Mouse (Mus musculus): ENCODE measurements at regions not wholly inside any gene's neighbourhood (a gene's known extent, or its start where the extent isn't known, plus 50 kb on each side); places are given as distances from the start of the nearest gene placed in this dataset.

DNA sequence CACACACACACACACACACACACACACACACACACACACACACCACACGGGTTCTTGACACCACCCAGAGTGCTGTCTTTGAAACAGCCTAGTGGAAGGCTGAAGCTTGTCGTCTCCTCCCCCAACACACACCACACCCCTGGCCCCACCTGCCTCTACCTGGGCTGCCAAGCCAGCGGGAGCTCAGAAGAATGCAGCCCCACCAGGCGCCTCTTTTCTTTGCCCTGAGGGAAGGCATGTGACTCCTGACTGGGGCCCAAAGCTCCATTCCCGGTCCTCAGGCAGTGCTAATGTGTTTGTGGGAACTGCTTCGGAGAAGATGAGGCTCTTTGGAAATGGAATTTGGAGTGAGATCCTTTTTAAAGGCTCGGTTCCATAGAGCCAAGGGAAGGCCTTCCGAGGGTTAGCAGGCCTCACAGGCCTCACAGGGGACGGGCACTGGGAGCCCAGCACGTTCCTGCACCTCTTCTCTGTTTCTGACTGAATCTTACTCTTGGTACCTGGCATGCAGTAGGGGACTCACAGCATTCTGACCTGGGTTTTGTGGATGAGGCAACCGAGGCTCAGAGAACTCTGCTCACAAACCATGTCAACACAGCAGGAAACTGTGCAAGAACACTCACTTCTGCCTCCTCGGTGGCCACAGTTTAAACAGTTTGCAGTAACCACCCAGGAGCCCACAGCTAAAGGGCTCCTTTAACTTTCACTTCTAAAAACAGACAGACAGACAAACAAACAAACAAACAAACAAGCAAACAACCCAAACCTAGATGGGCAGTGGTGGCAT lies 106.4 kb downstream of the Cd24a start:
- no peak overlapping the region for H3K4me3 ChIP-seq
- intact Hi-C loops (cut with DNase I) = no loop called here

DNA sequence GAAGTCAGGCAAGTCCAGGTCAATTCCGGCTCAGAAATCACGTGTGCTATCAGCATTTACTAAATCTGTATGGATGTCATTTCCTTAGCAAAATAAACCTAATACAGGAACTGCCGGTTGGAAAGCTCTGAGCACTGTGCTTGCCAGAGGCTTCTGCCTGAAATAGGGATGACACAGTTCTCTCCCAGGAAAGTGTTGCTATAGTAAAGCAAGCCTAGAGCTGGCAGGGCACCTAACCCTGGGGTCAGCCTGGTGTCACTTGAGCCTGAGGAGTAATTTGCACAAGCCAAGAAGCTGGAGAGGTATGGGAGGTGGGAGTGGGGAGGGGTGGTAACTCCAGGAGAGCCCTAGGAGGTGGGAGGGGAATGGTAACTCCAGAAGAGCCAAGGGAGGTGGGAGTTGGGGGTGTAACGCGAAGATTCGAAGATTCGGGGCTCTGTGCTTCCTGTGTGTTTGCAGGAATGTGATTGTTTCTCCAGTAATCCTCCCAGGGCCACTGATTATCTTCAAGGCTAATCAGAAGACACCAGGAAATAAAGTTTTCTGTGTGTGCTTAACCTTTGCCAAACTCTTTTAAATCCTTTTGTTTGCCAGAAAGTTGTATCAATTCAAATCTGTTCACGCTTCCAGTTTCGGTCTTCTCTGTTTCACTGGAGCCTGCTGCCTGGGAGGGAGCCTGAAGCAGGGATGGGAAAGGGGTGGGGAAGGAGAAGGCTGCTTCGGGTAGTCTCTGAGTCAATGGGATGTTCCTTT lies 111.3 kb downstream of the Cd24a start:
- H3K4me3 ChIP-seq = peak overlapping the region; percentile 64
- H3K27ac ChIP-seq = peak overlapping the region; percentile 82
- TF ChIP-seq CTCF (IDR thresholded peaks at IDR 0.05) = no peak
- intact Hi-C loops (cut with DNase I) = no loop called here
- DNase-seq = peak; percentile 82

More for the DNA sequence above, 106.4 kb downstream of the Cd24a start:
- no peak for TF ChIP-seq CTCF (IDR thresholded peaks at IDR 0.05)
- no peak overlapping the region; the same call in 1 of the 2 replicates for H3K27ac ChIP-seq
- no peak for DNase-seq

DNA sequence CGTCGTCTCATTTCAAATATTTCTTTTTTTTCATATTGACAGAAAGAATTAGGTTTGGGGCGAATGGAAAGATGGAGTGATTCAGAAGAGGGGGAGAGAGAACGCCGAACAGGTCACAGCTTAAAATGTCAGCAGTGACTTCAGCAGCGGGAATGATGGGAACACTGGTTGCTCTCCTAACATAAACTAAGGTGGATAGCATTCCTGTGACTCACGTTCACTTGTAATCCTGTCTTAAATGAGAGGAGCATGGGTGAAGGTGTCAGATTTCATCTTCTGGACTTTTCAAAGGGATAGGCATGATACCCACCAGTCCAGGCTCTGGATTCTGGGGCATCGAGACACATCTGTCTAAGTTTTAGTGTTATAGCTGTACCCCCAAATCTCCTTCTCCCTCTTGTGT lies 111.8 kb downstream of the Cd24a start:
- intact Hi-C loops (cut with DNase I) = loop anchor here (5.0 kb wide), 1 partner anchor 113 kb away; the partner anchor contains the start of gene Cd24a
- peak overlapping the region; percentile 64 for H3K4me3 ChIP-seq
- TF ChIP-seq CTCF (IDR thresholded peaks at IDR 0.05) = no peak
- DNase-seq = no peak
- H3K27ac ChIP-seq = peak overlapping the region; percentile 82

DNA sequence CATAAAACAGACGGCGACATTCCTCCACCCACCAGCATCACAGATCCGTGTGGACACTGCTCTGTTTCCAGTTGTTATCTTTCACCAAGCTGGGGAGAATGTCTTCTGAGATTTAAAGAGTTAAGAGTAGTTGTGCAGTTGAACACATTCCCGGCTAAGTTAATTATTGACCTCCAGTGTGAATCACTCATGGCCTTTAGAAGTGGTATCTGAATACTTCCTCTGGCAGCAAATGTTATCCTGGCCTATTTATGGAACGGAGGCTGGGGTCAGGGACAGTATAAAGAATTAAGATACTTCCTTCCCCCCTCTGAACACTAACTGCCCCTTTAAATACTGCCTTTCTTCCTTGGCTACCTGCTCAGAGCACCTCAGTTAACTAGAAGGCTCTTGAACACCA lies 115.9 kb downstream of the Cd24a start:
- Histone ChIP-seq H3K27ac (peak overlapping the region; percentile 83), H3K4me3 (no peak overlapping the region)
- DNase-seq = no peak
- intact Hi-C loops (cut with DNase I) = loop anchor here (2.0 to 5.0 kb wide), 2 partner anchors 45 to 117 kb away; partner anchors contain the start of gene Cd24a
- TF ChIP-seq CTCF (IDR thresholded peaks at IDR 0.05) = no peak

DNA sequence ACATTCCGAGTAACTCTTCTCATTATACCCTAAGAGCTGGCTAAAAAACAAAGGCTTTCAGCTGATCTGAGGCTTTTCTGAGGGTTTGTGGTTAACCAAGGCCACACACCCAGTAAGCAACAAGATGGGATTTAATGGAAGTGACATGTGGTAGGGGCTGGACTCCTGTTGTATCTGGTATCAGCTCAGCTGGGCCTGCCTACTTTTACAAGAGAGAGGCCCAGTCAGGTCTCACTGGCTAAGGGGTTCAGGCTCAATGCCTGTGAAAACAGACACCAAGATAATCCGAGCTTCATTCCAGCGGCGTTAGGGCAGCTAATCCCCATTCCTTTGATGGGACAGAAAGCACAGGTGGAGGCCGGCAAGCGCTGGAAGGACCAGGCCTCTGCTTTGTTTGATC lies 116.4 kb downstream of the Cd24a start:
- H3K4me3 ChIP-seq = no peak overlapping the region
- H3K27ac ChIP-seq = peak overlapping the region; percentile 83
- no peak for TF ChIP-seq CTCF (IDR thresholded peaks at IDR 0.05)
- DNase-seq = no peak
- intact Hi-C loops (cut with DNase I) = loop anchor here (2.0 to 5.0 kb wide), 2 partner anchors 44 to 117 kb away; partner anchors contain the start of gene Cd24a

DNA sequence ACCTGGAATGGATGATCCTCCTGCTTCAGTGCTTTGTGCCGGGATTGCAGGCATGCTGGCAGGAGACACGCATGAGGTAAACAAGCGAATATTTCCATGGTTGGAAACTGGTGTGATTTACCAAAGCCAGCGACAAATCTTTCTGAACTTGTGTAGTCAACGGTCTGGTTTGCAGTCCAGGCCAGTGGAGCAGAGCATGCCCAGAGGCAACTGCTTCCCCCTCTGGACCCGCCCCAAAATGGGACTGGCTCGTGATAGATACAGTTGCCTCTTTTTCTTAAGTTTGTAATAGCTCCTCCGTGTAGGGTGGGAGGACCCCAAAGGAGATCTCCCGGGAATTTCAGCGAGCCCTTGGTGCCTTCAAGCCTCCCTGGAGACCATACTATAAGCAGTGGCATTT lies 117.4 kb downstream of the Cd24a start:
- no peak for TF ChIP-seq CTCF (IDR thresholded peaks at IDR 0.05)
- Histone ChIP-seq H3K4me3 (no peak overlapping the region), H3K27ac (peak overlapping the region; percentile 46)
- DNase-seq = no peak
- intact Hi-C loops (cut with DNase I) = loop anchor here (2.0 kb wide), 1 partner anchor 43 kb away; no protein-coding TSS in a partner anchor

DNA sequence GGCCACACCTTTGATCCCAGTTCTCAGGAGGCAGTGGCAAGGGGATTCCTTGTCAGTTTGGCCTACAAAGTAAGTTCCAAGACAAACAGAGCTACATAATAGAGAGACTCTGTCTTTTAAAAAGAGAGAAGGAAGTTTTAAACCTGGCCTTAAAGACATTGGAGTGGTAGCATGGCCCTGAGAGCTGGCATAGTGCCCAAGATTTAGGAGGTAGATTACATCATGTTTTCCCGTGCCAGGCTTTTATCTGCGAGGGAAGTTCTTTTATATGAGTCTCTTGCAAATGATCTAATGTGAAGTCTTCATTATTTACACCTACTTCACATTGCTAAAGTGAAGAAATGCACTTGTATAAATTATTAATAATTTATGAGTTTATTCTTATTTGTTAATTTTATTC lies 119.8 kb downstream of the Cd24a start:
- Histone ChIP-seq H3K4me3 (no peak overlapping the region), H3K27ac (no peak overlapping the region)
- TF ChIP-seq CTCF (IDR thresholded peaks at IDR 0.05) = no peak
- DNase-seq = no peak
- intact Hi-C loops (cut with DNase I) = no loop called here

DNA sequence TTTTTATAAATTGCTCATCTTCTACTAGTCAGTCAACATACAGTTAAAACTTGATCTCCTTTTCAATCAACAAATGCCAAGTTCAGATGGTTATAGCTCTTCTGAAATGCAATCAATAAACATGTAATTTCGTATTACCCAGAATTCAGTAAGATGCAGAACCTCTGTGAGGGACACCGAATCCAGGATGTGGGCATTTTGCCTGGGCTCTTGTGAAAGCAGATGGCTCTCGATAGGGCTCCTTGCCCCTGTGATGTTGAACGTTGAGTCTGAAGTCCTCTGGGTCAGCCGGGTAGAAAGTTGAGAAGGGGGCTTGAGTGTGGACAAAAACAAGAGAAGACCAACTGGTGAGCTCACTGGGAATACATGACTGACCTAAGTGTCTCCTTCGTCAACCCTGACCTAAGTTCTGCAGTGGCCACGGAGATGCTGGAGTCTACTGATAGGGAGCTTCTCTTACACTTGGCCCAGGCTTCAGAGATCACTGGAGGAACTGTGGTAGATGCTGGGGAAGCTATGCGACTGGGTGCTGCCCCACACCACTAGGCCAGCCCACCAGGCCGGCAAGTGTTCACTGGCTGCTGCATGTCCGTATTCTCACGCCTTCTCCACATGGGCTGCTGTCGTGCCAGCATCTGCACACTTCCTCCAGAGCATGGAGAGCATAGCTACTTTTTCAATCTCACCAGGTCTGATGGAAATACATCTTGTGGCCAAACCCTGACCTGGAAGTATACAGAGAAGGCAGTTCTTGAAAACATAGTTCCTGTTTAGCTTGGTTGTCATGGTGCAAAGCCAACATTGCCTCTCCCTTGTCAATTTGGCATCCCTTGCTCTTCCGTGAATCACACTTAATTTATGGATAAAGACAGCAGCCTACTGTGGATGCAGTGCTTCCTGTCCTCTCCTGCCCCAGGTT lies 122.5 kb downstream of the Cd24a start:
- intact Hi-C loops (cut with DNase I) = no loop called here
- Histone ChIP-seq H3K4me3 (no peak overlapping the region), H3K27ac (peak overlapping the region; percentile 53; the same call in 1 of the 2 replicates)
- TF ChIP-seq CTCF (IDR thresholded peaks at IDR 0.05) = no peak
- peak; percentile 66 for DNase-seq

DNA sequence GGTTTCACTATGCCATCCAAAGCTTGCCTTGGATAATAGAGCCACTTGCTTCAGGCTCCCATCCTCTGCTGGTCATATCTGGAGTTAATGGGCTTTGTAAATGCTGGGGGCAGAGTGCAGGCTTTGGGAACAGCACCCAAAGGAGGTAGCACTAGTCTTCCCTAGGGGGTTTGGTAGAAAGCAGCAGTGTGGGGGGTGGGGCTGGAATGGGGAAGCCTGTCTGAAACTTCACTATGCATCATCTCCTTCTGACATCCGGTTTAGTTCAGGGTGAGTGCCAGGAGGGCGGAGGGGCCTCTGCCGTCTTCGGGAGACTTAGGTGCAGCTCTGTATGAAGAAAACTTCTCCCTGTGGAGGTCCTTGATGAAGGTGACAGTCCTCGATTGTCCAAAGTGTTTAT lies 124.8 kb downstream of the Cd24a start:
- DNase-seq = no peak
- no peak overlapping the region for H3K4me3 ChIP-seq
- no peak overlapping the region for H3K27ac ChIP-seq
- intact Hi-C loops (cut with DNase I) = no loop called here
- no peak for TF ChIP-seq CTCF (IDR thresholded peaks at IDR 0.05)

DNA sequence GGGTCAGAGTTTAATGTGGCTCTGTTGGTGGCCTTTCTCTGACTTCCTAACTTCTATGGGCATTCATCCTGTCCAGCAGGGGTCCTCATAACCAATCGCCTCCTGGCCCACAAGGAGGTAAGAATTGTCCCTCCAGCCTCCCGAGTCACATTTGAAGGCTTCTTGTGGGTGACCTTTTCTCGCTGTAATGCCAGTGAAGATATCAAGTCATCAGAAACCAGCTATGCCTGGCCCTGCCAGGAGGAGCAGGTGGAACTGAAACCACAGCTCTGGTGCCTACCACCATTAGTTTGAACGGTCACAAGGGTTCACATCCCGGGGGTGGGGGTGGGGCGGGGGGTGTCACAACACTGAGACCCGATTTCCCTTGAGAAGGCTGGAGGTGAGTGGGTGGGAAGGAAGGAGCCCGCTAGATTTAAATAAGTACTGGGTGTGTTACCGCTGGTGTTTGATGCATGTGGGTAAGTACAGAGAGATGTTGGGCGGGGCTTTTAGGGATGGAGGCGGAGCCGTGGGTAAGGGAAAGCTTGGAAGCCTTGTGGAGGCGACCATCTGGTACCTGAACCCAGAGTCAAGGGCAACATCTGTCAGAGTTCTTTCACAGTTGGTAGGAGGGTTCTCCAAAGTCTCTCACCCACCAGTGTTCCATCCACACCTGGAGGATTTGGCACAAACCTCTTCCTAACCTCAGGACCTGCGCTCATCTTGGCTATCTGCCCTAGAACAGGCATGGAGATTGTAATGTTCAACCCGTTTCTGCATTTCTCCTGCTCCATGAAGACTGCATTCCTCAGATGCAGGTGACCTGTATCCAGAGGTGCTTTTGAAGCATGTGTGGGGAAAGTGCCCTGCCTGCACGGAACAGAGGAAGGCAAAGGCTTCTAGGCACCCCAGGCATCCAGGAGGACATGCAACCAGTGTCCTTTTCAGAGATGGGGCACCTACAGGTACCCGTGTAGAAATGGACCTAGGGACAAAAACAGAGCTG lies 128.2 kb downstream of the Cd24a start:
- intact Hi-C loops (cut with DNase I) = no loop called here
- Histone ChIP-seq H3K4me3 (no peak overlapping the region), H3K27ac (peak overlapping the region; percentile 28; the same call in 1 of the 2 replicates)
- DNase-seq = peak; percentile 27
- peak; percentile 39 for TF ChIP-seq CTCF (IDR thresholded peaks at IDR 0.05)

DNA sequence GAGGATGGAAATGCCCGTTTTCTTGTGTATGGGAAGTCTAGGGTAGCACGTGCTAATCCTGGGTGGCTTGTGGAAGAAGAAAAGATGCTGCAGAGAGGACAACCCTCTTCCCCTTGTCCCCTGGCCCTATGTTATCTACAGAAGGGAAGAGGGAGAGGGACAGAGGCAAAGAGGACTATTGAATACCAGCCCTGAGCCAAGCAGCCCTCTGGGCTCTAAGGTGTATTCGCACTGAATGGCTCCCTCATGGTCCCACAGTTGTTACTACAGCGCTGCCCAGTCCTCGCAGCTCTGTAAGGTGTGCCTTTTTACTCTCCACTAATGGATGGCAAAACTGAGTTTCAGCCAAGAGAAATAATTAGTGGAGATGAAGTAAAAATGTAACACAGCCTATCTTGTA lies 128.9 kb downstream of the Cd24a start:
- intact Hi-C loops (cut with DNase I) = no loop called here
- no peak overlapping the region for H3K4me3 ChIP-seq
- TF ChIP-seq CTCF (IDR thresholded peaks at IDR 0.05) = no peak
- DNase-seq = no peak
- no peak overlapping the region for H3K27ac ChIP-seq
